Mouse (Mus musculus) MEL (cell line): ENCODE measurements around the gene Mrpl22.

Source experiments
- CTCF ChIP-seq, 3 experiments: IDR thresholded peaks in 2 of 3; conservative IDR thresholded peaks in 1 of 3; 2 replicates each; pipeline ENCODE4 v1.5.1; 2011 to 2012; ENCODE audit warnings: low read length in 3 of 3, low read depth in 2 of 3, mild to moderate bottlenecking in 2 of 3, improper control_type of control experiment in 1 of 3, inconsistent platforms in 1 of 3, mixed read lengths in 1 of 3, moderate library complexity in 1 of 3; ENCODE audit not compliant: control insufficient read depth in 1 of 3, insufficient read depth in 1 of 3, poor library complexity in 1 of 3, severe bottlenecking in 1 of 3
- EP300 ChIP-seq, 2 experiments: IDR thresholded peaks; 2 replicates each; pipeline ENCODE4 v1.6.1; 2011; ENCODE audit warnings: improper control_type of control experiment in 2 of 2, low read length in 2 of 2, low read depth in 1 of 2, mild to moderate bottlenecking in 1 of 2
- GATA1 ChIP-seq: IDR thresholded peaks from 2 replicates; pipeline ENCODE4 v1.6.1; 2011; ENCODE audit warnings: low read depth, low read length, improper control_type of control experiment
- MEF2A ChIP-seq: IDR thresholded peaks from 2 replicates; pipeline ENCODE4 v1.6.1; 2014; ENCODE audit warnings: low read depth, mild to moderate bottlenecking, inconsistent platforms, low read length, improper control_type of control experiment; ENCODE audit not compliant: poor library complexity, insufficient replicate concordance, severe bottlenecking; ENCODE audit errors: extremely low read depth
- MXI1 ChIP-seq: IDR thresholded peaks from 2 replicates; pipeline ENCODE4 v1.6.1; 2011; ENCODE audit warnings: mild to moderate bottlenecking, low read depth, low read length, improper control_type of control experiment
- POLR2A ChIP-seq, 2 experiments: IDR thresholded peaks; 2 replicates each; pipeline ENCODE4 v1.6.1; 2011 to 2012; ENCODE audit warnings: low read length in 2 of 2, mild to moderate bottlenecking in 2 of 2, control low read depth in 1 of 2, improper control_type of control experiment in 1 of 2, low read depth in 1 of 2, moderate library complexity in 1 of 2; ENCODE audit not compliant: control insufficient read depth in 1 of 2, insufficient read depth in 1 of 2, poor library complexity in 1 of 2
- RAD21 ChIP-seq: IDR thresholded peaks from 2 replicates; pipeline ENCODE4 v1.6.1; 2011; ENCODE audit warnings: mild to moderate bottlenecking, low read depth, low read length, improper control_type of control experiment
- SIN3A ChIP-seq: IDR thresholded peaks from 2 replicates; pipeline ENCODE4 v1.6.1; 2012; ENCODE audit warnings: low read length, improper control_type of control experiment, inconsistent platforms
- ZKSCAN1 ChIP-seq: IDR thresholded peaks from 2 replicates; pipeline ENCODE4 v1.6.1; 2012; ENCODE audit warnings: low read depth, mild to moderate bottlenecking, inconsistent platforms, low read length, improper control_type of control experiment, moderate library complexity
- ZMIZ1 ChIP-seq: IDR thresholded peaks from 2 replicates; pipeline ENCODE4 v1.6.1; 2012; ENCODE audit warnings: low read depth, mild to moderate bottlenecking, inconsistent platforms, low read length, improper control_type of control experiment, moderate library complexity

DNA sequence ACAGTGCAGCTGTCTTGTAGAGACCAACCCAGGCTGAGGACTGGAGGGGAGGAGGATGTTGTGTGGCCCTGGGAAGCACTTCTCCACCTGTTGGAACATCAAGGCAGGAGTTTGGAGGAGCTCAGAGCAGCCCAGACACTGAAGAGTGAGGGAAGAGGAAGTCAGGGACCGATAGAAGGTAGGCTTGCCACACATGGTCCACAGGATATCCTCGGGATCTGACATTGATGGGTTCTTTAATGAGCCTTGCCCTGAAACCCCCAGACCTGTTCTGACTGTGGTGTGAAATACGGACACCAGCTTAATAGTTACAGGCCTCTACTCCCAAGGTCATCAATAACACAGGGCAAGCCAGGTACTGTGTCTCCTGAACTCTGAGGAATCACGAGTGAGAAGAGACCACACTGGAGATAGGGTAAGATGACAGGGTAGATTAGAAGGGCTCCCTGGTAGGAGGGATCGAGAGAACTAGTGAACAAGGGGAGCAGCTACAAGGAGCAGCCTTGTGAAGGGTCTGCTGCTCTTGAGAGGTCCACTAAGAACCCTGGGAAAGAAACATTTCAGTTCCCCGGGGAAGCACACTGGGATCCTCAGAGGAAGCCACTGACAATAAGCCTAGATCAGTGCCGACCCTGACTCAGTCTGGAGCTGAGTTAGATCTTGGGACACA, 42.3 kb downstream of the Mrpl22 start:
- TF ChIP-seq MXI1 (peak; percentile 66), SIN3A (peak; percentile 54), RAD21 (no peak), ZMIZ1 (no peak; the same call in 1 of the 2 replicates), CTCF (IDR thresholded peaks at IDR 0.05 in 2 of 3, conservative IDR thresholded peaks at IDR 0.05 in 1 of 3; ENCODE audit: control insufficient read depth in 1 of 3, insufficient read depth in 1 of 3, low read depth in 2 of 3, low read length in 3 of 3, poor library complexity in 1 of 3, severe bottlenecking in 1 of 3) (no peak), POLR2A (IDR thresholded peaks at IDR 0.05; ENCODE audit: control insufficient read depth in 1 of 2, insufficient read depth in 1 of 2, low read depth in 1 of 2, low read length in 2 of 2, poor library complexity in 1 of 2) (0 out of 4 replicates have a peak, but pooled peaks have one; percentile 28), EP300 (IDR thresholded peaks at IDR 0.05; ENCODE audit: low read depth in 1 of 2, low read length in 2 of 2) (peak; percentile 40 to 65; a peak in 2 of 4 replicates), ZKSCAN1 (no peak), MEF2A (no peak), GATA1 (peak; percentile 59)
